Mouse (Mus musculus): ENCODE data around the gene Stac3.

DNA sequence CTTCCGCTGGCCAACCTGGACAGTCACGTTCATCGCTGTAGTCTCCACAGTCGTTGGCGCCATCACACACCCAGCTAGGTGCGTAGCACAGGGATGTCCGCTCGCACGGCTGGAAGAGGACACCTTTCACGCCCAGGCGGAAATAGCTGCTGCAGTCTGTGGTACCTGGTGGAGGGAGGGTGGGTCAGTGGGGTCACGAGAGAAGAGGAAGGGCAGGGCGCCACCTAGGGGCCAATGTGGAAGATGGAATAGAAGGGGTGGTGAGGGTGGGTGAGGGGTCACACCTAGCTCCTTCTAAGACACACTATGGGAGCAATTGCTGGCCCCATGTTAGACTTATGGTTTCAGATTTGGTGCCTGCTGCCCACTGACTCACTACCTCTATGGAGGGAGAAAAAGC is 55.9 kb downstream of the Stac3 start:
- TF ChIP-seq CTCF (IDR thresholded peaks at IDR 0.05) = peak; percentile 29
- no peak for TF ChIP-seq POLR2A (IDR thresholded peaks at IDR 0.05; ENCODE audit: insufficient read depth, low read depth, low read length)
